Mouse (Mus musculus) monocyte, adult 2 months (primary cell): ENCODE measurements around the gene Lrrn1.

Experiments
- DNase-seq, 2 experiments: peaks; one replicate each; pipeline ENCODE4 v3.0.0; 2022; ENCODE audit warnings: low spot score in 2 of 2, low read depth in 1 of 2

The Lrrn1 gene

DNA sequence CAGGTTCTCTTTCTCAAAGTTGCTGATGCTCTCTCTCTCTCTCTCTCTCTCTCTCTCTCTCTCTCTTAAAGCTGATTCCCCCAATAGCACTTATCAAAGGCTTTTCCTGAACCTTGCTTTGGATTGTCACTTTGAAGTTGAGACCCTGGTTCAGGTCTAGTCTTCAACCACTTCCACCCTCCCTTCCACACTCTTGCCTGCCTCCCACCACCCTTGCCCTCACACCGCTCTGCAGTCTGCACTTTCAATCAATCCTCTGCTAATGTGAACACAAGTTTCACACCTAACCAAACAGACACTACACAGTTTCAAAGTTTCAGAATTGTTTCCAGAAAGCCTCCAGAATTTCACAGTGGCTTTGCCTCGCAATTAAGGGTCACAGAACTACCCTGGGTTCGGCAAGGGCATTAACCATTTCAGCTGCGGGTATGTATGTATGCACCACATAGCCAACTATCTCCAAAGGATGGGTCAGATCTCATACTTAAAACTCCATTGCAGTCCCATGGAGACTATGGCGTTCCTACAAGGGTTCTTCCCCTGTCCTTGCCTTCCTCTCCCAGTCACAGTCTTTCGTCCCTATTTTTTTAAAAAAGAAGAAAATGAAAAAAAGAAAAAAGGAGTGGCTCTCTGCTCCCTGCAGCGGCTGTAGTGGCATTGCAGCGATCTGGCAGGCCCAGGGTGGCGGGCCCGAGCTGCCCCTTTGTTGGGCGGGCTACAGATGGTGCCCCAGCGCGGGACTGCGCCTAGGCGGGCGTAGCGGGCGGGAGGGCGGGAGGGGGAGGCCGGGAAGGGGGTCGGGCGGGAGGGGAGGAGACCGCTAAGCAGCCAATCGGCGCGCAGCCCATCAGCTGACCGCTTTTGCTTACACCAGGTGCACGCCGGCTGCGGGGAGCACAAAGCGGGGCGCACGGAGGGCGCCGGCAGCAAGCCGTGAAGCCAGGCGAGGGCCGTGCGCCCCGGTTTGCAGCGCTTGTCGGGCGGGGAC lies at the start of gene Lrrn1:
TSS of gene Lrrn1 (plus strand) at position 892 of the 988 bp plus-strand sequence.
- DNase-seq: no peak

DNA sequence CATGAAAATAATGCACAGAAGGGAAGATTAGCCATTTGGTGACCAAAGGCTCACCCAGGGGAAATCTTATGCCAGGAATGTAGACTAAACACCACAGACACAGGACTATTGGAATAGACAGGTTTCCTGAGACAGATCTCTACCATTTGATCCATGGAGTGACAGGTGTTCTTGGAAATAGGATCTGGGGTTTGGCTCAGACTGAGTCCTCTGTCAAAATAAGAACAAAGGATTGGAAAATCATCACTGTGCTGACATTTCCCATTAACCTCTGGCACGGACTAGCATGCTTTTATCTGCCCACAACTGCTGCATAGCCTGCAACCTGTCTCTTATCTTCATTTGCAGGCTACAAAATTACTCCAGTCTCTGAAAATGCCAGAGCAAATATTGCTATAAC lies 35.1 kb upstream of the Lrrn1 start:
- no peak for DNase-seq

DNA sequence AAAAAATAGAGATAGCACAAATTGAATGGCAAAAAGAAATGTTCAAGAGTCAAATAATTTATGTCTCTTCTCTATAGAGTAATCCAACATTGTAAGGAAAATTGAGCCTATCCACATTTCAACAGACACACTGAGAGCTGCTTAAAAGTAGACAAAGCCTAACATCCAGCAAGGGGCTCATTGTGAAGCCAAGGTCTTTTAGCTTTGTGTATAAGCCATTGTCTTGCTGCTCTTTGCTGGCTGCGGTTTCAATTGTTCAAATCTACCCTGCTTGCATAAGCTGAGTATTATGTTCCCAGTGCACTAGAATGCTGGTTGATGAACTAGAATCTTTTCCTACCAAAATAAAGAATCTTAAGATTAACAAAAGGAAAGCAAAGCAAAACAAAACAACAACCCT lies 33.7 kb upstream of the Lrrn1 start:
- DNase-seq: no peak

DNA sequence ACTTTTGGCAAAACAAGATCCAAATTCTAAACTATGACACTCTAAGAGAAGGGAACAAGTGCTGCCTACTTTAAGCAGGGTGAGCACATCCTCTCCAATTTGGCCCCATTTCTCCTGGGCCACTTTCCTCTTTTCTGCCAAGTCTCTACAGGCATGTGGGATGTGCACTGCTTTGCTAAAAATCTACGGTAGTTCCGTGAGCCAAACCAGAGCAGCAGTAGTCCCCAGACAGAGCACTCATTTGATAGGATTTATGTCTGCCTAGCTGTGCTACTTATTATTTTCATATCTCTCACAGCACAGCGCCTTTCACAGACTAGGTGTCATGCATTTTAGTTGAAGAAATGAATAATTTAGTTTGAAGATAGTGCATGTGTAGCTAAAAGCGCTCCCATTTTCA lies 15.9 kb upstream of the Lrrn1 start:
- DNase-seq: no peak

DNA sequence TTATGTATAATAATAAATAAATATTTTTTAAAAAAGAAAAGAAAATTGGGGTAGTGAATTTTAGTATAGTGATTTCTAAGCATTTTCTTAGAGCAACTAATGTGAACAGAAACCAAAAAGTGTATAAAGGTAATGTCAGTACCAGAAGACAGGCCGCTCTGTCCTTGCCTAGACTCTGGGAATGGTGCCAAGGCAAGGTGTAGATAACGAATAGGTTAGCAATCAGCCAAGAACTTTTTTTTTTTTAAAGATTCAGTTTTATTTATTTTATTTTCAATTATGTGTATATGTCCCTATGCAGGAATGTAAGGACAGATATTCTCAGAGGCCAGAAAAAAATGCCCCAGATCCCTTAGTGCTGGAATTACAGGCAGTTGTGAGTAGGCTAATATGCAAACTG lies 5.6 kb upstream of the Lrrn1 start:
- no peak for DNase-seq

DNA sequence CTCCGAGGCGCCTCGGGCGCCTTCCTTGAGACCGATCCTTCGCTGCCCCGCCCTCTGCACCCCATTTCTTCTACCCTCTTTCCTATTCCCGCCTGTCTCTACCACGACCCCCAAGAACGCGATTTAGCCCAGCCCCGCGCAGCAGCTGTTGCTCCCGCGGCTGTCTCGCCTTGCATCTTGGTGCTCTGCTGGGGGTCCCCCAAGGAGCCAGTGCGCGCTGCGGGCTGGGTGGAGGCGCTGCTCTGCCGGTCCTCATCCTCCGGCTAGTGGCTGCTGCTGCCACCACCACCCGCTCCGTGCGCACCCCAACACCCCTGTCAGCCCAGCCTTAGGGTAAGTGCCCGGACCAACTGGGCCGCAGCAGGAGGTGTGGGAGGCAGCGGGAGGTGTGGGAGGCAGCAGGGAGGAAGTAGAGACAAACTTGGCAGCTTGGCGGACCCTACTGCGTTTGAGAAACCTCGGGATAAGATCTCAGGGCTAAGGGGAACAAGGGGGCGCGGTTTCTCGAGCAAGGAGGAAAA lies 403 bp downstream of the Lrrn1 start:
- no peak for DNase-seq

DNA sequence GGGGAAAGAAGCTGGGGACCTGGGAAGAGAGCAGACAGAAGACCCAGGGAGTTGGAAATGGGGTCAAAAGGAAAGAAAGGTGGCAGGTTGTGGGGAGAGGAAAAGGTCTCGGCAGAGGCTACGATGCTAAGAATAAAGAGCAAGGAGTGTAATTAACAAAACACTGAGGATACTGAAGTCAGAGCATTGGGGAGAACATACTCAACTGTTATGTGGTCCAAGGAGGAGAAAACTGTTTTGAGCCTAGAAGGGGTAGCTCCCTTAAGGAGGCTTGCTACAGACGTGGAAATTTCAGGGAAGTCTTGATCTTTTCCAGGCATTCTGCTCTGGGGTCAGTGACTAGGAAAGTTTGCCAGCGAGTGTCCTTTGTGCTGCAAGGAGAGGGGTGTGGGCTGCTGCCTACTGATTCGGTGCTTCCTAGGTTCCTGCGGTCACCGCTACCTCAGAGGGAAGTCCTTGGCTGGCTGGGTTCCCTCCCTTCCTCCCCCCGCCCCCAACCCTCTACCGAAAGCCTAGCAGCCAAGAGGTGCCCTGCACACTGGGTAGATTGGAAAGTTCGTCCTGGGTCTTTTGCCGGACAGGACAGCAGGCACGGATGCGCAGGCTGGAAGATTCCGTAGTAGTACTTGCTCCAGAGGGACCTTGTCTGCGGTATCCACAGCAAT lies 1.2 kb downstream of the Lrrn1 start:
- no peak for DNase-seq

DNA sequence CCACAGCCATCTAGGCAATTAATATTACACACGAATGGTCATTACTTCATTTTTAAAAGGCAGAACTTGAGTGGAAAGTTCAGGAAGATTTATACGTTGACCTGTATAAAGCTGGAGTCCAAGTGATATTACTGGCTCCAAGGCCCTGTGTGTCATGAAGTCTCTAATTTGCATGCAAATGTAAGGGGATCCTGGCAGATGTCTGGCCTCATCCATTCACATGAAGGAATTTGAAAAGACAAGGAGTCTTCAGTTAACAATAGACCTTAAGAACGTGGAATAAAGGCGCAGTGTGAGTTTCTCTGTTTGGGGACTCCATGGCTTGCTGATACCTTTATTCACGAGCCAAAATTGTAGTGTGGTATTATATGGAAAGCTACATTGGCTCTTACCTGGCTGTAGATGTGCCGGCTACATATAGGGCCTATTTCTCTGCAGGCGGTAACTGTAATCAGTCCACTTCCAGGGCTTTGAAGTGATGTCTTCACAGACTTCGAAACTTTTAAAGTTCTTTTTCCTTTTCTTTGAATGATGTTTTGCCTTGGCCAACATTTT lies 2.0 kb downstream of the Lrrn1 start:
- DNase-seq: no peak

DNA sequence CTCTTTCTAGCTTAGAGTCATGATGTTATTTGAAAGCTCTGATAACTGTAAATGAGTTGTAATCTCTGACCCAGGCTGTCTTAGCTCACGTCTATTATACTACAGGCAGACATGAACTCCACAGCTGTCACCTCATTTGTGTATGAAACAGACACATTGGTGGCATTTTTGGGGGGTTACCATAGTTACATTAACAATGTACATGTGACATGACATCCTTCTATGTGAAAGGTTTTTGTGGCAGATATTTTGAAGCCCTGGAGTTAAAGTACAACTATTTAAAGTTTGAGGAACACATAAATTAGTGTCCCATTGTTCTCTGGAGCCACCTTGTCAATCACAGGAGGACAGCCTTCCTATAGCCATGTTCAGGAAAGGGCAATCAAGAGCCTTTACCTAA lies 5.0 kb downstream of the Lrrn1 start:
- DNase-seq: no peak

DNA sequence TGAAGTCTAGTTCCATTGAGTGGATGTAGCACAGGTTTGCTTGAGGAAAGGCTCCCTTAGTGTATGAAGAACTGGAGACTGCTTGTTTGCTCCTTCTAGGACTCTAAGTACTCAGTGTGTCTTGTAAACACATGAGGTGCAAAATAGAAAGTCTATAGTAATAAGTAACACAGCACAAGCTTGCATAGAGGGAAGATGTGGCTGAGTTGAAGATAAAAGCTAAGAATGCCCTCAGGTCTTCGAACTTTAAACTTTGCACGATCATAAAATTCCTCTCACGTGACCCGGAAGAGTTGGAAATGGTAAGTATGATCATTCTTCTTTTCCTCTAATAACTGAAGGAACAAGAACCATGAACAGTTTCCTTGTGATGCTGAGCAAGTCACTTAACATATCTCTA lies 7.1 kb downstream of the Lrrn1 start:
- no peak for DNase-seq

DNA sequence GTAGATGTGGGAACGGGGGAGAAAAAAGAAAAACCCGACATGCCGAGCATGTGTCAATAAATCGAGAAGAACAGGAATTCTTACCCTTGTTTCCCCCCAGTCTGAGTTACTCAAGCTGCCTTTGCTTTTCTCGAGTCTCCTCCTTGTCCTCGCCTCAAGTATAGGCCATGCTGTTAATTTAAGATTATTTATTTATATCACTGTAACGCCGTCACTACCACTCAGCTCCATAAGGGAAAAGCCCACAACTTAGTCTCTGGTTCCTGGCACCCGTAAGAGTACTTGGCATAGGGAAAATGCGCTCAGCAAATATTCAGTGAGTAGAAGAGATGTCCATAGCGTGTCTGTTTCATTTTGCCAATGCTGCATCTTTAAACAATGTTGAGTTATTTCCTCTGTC lies 11.7 kb downstream of the Lrrn1 start:
- DNase-seq: no peak

DNA sequence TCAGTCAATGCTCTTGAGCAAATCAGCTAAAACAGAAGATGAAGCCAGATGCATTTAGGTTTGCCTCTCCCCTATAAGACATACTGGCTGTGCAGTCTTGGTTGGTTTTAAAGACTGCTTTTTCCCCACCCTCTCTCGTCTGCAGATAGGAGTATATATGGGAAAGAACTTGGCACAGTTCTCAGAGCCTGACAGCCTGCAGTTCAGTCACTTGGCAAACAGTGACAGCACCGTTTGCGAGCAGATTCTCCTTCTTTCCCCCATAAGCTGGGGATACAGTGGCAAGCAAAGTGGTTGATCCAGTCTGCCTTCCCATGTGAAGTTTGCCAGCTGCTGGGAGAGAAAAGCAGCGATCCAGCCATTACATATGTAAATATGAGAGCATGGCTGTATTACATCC lies 12.3 kb downstream of the Lrrn1 start:
- DNase-seq: no peak

DNA sequence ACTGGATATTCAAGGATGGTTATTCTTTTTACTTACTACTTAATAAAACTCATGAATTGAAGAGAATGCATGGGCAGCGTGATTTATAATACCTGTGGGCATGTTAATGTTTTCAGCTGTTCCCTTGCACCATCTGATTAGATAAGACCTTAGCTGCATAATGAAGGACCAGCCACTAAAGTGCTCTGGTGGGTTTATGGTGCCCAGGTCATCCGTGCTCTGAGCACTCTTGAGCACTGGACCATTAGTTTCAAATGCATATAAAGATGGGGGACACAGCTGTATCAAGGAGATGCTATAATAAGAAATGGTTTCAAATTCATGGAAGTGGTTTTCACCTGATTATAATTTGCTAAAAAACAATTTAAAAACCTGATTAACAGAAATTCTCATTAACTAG lies 16.7 kb downstream of the Lrrn1 start:
- DNase-seq: no peak

DNA sequence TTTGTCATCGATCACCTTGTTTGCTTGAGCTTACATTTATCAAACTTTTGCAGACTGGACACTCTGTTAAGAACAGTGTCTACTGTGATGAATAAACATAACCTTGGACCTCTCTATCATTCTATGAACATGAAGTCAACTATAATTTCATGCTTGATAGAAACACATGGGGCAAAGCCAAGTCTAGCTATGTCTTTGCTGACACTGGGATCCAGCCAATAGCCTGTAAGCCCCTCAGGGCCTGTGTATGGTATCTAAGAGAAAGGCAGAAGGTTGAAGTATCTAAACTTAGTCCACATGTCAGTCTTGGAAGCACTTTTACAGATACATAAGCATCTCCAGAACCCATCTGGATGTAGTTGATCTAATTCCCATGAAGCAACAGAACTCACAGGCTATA lies 22.9 kb downstream of the Lrrn1 start:
- no peak for DNase-seq

DNA sequence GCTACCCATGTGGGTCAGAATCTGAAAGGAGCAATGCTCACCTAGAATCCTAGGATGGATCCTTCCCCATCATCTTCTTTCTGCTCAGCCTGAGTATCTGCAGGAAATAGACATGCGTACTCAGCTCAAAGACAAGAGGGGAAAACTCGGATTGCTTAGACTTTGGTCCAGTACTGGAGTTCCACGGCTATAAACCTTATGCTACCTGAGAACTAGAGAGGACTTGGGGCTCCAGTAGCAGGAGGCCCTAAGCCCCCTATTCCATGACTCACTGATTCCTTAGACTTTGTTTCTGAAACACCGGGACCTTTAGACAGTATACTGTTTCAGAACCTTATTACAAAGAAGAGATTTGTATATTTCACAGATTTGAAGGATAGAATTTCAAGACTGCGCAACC lies 25.8 kb downstream of the Lrrn1 start:
- no peak for DNase-seq

DNA sequence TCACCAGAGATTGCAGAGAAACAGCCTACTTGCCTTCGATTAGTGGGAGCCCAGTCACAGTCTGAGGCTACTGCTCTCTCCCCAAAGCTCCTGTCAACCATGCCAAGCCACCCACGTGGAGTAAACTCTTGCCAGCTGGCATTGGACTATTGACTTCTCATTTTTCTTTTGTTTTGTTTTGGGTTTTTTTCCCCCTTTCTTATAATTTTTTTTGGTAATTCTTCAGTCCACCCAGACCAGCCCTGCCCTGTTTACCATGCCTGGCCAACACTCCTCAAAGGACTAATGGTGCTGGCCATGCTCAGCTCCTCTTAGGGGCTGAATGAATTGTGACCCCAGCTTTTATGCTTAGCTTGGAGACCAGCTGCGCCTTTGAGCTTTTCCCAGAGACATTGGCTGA lies 27.4 kb downstream of the Lrrn1 start:
- no peak for DNase-seq

DNA sequence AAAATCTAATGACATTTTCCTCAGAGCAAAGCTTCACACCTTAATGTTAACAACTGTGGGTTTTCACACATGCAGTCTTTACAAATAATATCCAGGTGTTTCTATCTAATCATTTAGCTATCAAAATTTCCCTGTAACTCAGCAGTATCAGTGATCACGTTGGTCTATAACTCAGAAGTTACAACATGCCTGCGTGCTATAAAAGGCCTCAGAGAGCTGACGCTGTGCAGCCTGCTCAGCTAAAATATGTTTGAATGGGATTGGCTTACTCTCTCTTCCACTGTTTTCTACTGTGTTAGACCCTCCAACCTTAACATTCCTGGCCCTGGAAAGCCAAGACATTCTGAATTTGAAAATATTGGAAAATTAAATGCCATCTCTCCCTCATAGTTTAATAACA lies 28.2 kb downstream of the Lrrn1 start:
- DNase-seq: no peak

DNA sequence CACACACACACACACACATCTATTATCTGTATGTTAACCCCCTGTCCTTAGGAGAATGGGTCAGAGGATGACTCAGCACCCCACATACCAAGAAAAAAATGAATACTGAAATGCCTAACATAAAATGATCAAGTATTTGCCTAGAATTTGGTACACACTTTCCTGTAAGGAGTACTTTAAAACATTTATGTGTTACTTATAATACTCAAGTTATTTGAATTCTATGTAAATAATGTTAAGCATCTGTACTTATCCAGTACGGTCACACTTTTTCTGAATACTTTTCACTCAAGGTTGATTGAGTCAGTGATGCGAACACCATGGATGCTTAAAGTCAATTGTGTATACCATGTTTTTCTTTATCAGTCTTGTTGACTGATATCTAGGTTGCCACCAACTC lies 32.7 kb downstream of the Lrrn1 start:
- no peak for DNase-seq

DNA sequence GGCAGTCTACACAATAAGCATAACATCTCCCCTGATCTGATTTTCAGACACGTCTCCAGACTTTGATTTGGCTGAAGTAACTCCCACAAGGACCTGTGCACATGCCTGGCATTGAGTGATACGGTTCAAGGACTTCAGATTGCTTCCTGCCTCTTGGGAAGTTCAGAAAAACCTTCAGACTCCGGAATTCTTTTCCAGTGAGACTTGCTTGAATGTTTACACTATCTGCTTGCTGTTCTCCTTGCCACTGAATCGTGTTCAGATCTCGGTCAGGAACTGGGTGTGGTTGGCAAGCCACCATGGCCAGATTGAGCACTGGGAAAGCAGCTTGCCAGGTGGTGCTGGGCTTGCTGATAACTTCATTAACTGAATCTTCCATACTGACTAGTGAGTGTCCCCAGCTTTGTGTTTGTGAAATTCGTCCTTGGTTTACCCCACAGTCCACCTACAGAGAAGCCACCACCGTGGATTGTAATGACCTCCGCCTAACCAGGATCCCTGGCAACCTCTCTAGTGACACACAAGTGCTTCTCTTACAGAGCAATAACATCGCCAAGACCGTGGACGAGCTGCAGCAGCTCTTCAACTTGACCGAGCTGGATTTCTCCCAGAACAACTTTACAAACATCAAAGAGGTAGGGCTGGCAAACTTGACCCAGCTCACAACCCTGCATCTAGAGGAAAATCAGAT lies 37.5 kb downstream of the Lrrn1 start:
- no peak for DNase-seq

DNA sequence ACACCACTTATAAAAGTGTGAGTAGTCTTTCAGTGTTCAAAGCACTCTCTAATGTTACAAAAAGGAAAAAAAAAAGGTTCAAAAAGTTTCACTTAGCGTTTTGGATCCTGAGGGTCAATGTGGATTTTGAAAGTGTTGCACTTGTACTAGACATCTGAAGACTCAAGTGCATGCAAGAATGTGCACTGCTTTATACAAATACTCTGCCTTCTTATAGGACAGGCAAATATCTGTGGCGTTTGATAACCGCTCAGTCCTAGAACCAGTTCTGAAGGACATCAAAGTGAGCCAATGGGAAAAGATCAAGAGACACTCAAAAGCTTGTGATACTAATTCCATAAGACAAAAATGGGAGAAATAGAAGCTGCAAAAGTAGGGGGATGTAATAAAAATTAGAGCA lies 45.0 kb downstream of the Lrrn1 start:
- no peak for DNase-seq

DNA sequence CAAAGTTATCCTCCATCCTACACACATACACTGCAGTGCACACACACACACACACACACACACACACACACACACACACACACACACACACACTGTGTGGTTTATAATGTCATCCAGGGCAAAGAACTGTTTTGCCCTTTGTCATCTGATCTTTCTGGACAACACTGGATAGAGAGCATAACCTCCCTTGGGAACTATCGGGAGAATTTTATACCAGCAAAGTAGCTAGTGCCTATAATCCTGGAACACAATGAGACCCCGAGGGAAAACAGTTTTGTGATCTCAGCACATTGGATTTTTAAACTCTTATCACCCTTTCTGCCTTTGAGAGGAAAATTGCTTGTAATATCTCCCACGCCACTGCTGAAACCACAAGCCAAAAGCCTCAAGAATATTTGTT lies 45.8 kb downstream of the Lrrn1 start:
- DNase-seq: no peak
